Mouse (Mus musculus) limb, embryonic 14.5 days (tissue): ENCODE data around the gene Col23a1. TPM values are rescaled to one million over a fixed set of nuclear protein-coding genes. Genes with fewer than 3 reads are reported as not detected.

Source experiments
- ATAC-seq: fragments of 200-750 bp; cut with Nextera tagmentation; 2 replicates; pipeline ENCODE4 v1.8.0; 2017; ENCODE audit warnings: low read depth, moderate number of reproducible peaks, moderate TSS enrichment; ENCODE audit not compliant: low FRiP score
- DNase-seq: peaks from one replicate; pipeline ENCODE4 v3.0.0-alpha.2; 2015; ENCODE audit warnings: low spot score
- H3K27ac ChIP-seq: fragments of 300-500 bp; sonication (generic); replicated peaks from 2 replicates; pipeline ENCODE4 v1.5.1; 2014; ENCODE audit warnings: low read depth, mild to moderate bottlenecking, low read length, moderate library complexity, mixed read lengths
- H3K27me3 ChIP-seq: fragments of 300-500 bp; sonication (generic); 2 replicates; pipeline ENCODE4 v1.6.1; 2014; ENCODE audit warnings: low read length, mixed read lengths; ENCODE audit not compliant: control insufficient read depth, insufficient read depth
- H3K36me3 ChIP-seq: fragments of 300-500 bp; sonication (generic); 2 replicates; pipeline ENCODE4 v1.6.1; 2014; ENCODE audit warnings: mild to moderate bottlenecking, low read length, moderate library complexity, mixed read lengths; ENCODE audit not compliant: control insufficient read depth, insufficient read depth
- H3K4me1 ChIP-seq: fragments of 300-500 bp; sonication (generic); 2 replicates; pipeline ENCODE4 v1.6.1; 2014; ENCODE audit warnings: antibody characterized with exemption, low read length, mixed read lengths; ENCODE audit not compliant: control insufficient read depth, insufficient read depth
- H3K4me2 ChIP-seq: fragments of 300-500 bp; sonication (generic); replicated peaks from 2 replicates; pipeline ENCODE4 v1.6.1; 2014; ENCODE audit warnings: low read depth, mild to moderate bottlenecking, low read length, moderate library complexity; ENCODE audit not compliant: severe bottlenecking
- H3K4me3 ChIP-seq: fragments of 300-500 bp; sonication (generic); replicated peaks from 2 replicates; pipeline ENCODE4 v1.5.1; 2014; ENCODE audit warnings: low read length
- H3K9ac ChIP-seq: fragments of 300-500 bp; sonication (generic); 2 replicates; pipeline ENCODE4 v1.6.1; 2014; ENCODE audit warnings: mild to moderate bottlenecking, low read depth, low read length, moderate library complexity; ENCODE audit not compliant: severe bottlenecking
- H3K9me3 ChIP-seq: fragments of 300-500 bp; sonication (generic); 2 replicates; pipeline ENCODE4 v1.6.1; 2016; ENCODE audit warnings: low read length; ENCODE audit not compliant: control insufficient read depth
- POLR2A ChIP-seq: fragments of 200-500 bp; IDR thresholded peaks from 2 replicates; pipeline ENCODE4 v1.8.0; 2012; ENCODE audit warnings: inconsistent platforms, mild to moderate bottlenecking, moderate library complexity, borderline replicate concordance; ENCODE audit not compliant: insufficient read depth, insufficient read length; ENCODE audit errors: extremely low read depth
- WGBS: fragments of 180-500 bp; shearing (Covaris S2); extraction: QIAGEN DNeasy Blood & Tissue Kit; methylation state at CpG from one replicate; pipeline ENCODE4 v1.1.7; 2014; 5-methylcytosine and 5-hydroxymethylcytosine counted together
- polyA plus RNA-seq, 2 experiments: library from polyadenylated mRNA; depleted of rRNA in 1 of 2; stranded (reverse) in 1 of 2; unstranded in 1 of 2; fragments of >200 nt; fragmentation: Nextera tagmentation in 1 of 2; extraction: Ambion mirVana in 1 of 2; gene quantifications; 2 replicates each; pipeline versions ENCODE4 v1.2.1 to v1.2.3; 2012 to 2014

Gene Col23a1
- polyA plus RNA-seq, 2 experiments: 28.0 to 29.4 TPM

- no peaks in the 10 kb centered on the region for H3K9me3 ChIP-seq
- H3K27ac ChIP-seq: no peak overlapping the region
- H3K4me3 ChIP-seq: no peak overlapping the region
- ATAC-seq (no peak), DNase-seq (no peak)
- WGBS: 76% methylated on average over 2 of the region's 2 CpGs
- no peak for TF ChIP-seq POLR2A
- H3K4me2 ChIP-seq: no peak overlapping the region
- H3K36me3 ChIP-seq: no peaks in the 10 kb centered on the region
- H3K9ac ChIP-seq: no peak overlapping the region
- no peaks in the 10 kb centered on the region for H3K27me3 ChIP-seq
- peaks cover 15% of the 10 kb centered on the region for H3K4me1 ChIP-seq
Measured at GRCm38 (mm10) chr11:51396451-51396850, 106.7 kb downstream of the Col23a1 start.

GRCm38 (mm10) chr11:51398084-51398483, 108.4 kb downstream of the Col23a1 start:
- H3K4me3 ChIP-seq: no peak overlapping the region
- ATAC-seq: no peak
- H3K4me2 ChIP-seq: no peak overlapping the region
- 74% methylated on average over 5 of the region's 5 CpGs for WGBS
- H3K9ac ChIP-seq: no peak overlapping the region
- DNase-seq: no peak
- no peak overlapping the region for H3K27ac ChIP-seq
- no peaks in the 10 kb centered on the region for H3K27me3 ChIP-seq
- H3K36me3 ChIP-seq: no peaks in the 10 kb centered on the region
- H3K4me1 ChIP-seq: peaks cover 4% of the 10 kb centered on the region; the same call in 1 of the 2 replicates
- TF ChIP-seq POLR2A: no peak
- H3K9me3 ChIP-seq: no peaks in the 10 kb centered on the region

- Histone ChIP-seq H3K27ac (no peak overlapping the region), H3K9me3 (no peaks in the 10 kb centered on the region), H3K4me1 (no peaks in the 10 kb centered on the region), H3K4me2 (no peak overlapping the region), H3K27me3 (no peaks in the 10 kb centered on the region), H3K9ac (no peak overlapping the region), H3K36me3 (no peaks in the 10 kb centered on the region), H3K4me3 (no peak overlapping the region)
- 83% methylated on average over 11 of the region's 11 CpGs for WGBS
- no peak for TF ChIP-seq POLR2A
- ATAC-seq (no peak), DNase-seq (no peak)
Measured at GRCm38 (mm10) chr11:51400356-51400755, 110.6 kb downstream of the Col23a1 start.

GRCm38 (mm10) chr11:51401481-51402128, 111.9 kb downstream of the Col23a1 start:
- no peaks in the 10 kb centered on the region for H3K4me1 ChIP-seq
- TF ChIP-seq POLR2A: no peak
- ATAC-seq: no peak
- H3K36me3 ChIP-seq: no peaks in the 10 kb centered on the region
- no peak overlapping the region for H3K4me3 ChIP-seq
- H3K4me2 ChIP-seq: no peak overlapping the region
- H3K9ac ChIP-seq: no peak overlapping the region
- no peaks in the 10 kb centered on the region for H3K27me3 ChIP-seq
- H3K9me3 ChIP-seq: no peaks in the 10 kb centered on the region
- 67% methylated on average over 10 of the region's 10 CpGs for WGBS
- no peak for DNase-seq
- no peak overlapping the region for H3K27ac ChIP-seq

- Histone ChIP-seq H3K9ac (no peak overlapping the region), H3K4me2 (no peak overlapping the region), H3K36me3 (no peaks in the 10 kb centered on the region), H3K4me3 (no peak overlapping the region), H3K27ac (no peak overlapping the region), H3K9me3 (no peaks in the 10 kb centered on the region), H3K27me3 (no peaks in the 10 kb centered on the region), H3K4me1 (0 out of 2 replicates have a peak, but pooled peaks cover 3% of the 10 kb centered on the region)
- no peak for TF ChIP-seq POLR2A
- DNase-seq (no peak), ATAC-seq (no peak)
- WGBS: 83% methylated on average over 2 of the region's 2 CpGs
Measured at GRCm38 (mm10) chr11:51403886-51404285, 114.2 kb downstream of the Col23a1 start.
